Mouse (Mus musculus) large intestine, adult 2 months (tissue): ENCODE measurements around the gene Tmie. TPM values are rescaled to one million over a fixed set of nuclear protein-coding genes. Genes with fewer than 3 reads are reported as not detected.

ENCODE experiments used
- DNase-seq: peaks from one replicate; pipeline ENCODE4 v3.0.0-alpha.2; 2012; ENCODE audit warnings: low read depth, low spot score
- WGBS: fragments of 180-500 bp; shearing (Covaris S2); methylation state at CpG from one replicate; pipeline ENCODE4 v1.1.7; 2018; 5-methylcytosine and 5-hydroxymethylcytosine counted together
- polyA plus RNA-seq: library from polyadenylated mRNA; depleted of rRNA; stranded (reverse); fragments of >200 nt; gene quantifications from 2 replicates; pipeline ENCODE4 v1.2.3, GENCODE M21; 2012; rRNA removed

Gene Tmie
- 0.26 and 0.37 TPM in 2 replicates for polyA plus RNA-seq

GRCm38 (mm10) chr9:110879998-110880561 lies at the start of gene Tmie:
TSS of gene Tmie (minus strand) at chr9:110880113.
- DNase-seq = no peak

GRCm38 (mm10) chr9:110922759-110923158 lies 42.8 kb upstream of the Tmie start:
- WGBS = 15% methylated on average over 7 of the region's 7 CpGs
- DNase-seq = peak; percentile 24

More at GRCm38 (mm10) chr9:110879998-110880561, at the start of gene Tmie:
- WGBS = under 1% methylated on average over 57 of the region's 57 CpGs

GRCm38 (mm10) chr9:110920665-110921419 lies 40.9 kb upstream of the Tmie start:
- WGBS = 60% methylated on average over 15 of the region's 15 CpGs
- no peak for DNase-seq

GRCm38 (mm10) chr9:110916786-110917185 lies 36.9 kb upstream of the Tmie start, which contains the start of gene Fam240a:
TSS of gene Fam240a (minus strand) at chr9:110916861.
- no peak for DNase-seq
- WGBS = 86% methylated on average over 7 of the region's 7 CpGs

GRCm38 (mm10) chr9:110915466-110915865 lies 35.6 kb upstream of the Tmie start:
- WGBS = 49% methylated on average over 8 of the region's 8 CpGs
- no peak for DNase-seq

GRCm38 (mm10) chr9:110914631-110915236 lies 34.8 kb upstream of the Tmie start:
- no peak for DNase-seq
- WGBS = 60% methylated on average over 21 of the region's 21 CpGs

- no peak for DNase-seq
- WGBS = 52% methylated on average over 6 of the region's 6 CpGs
Measured at GRCm38 (mm10) chr9:110909371-110909967, 29.6 kb upstream of the Tmie start.

GRCm38 (mm10) chr9:110908631-110909016 lies 28.7 kb upstream of the Tmie start:
- WGBS = 93% methylated on average over 3 of the region's 3 CpGs
- no peak for DNase-seq

GRCm38 (mm10) chr9:110907838-110908630 lies 28.1 kb upstream of the Tmie start:
- no peak for DNase-seq

GRCm38 (mm10) chr9:110907201-110907837 lies 27.4 kb upstream of the Tmie start:
- WGBS = 87% methylated on average over 11 of the region's 11 CpGs
- no peak for DNase-seq

More at GRCm38 (mm10) chr9:110907838-110908630, 28.1 kb upstream of the Tmie start:
- WGBS = 75% methylated on average over 4 of the region's 4 CpGs

GRCm38 (mm10) chr9:110902271-110902670 lies 22.4 kb upstream of the Tmie start:
- 78% methylated on average over 4 of the region's 4 CpGs for WGBS
- no peak for DNase-seq

- 94% methylated on average over 6 of the region's 6 CpGs for WGBS
- DNase-seq = no peak
Measured at GRCm38 (mm10) chr9:110901204-110901603, 21.3 kb upstream of the Tmie start.

- no peak for DNase-seq
- WGBS = 57% methylated on average over 10 of the region's 10 CpGs
Measured at GRCm38 (mm10) chr9:110899451-110900008, 19.6 kb upstream of the Tmie start.

GRCm38 (mm10) chr9:110896595-110896994 lies 16.7 kb upstream of the Tmie start:
- DNase-seq = no peak
- WGBS = 38% methylated on average over 6 of the region's 6 CpGs

GRCm38 (mm10) chr9:110895994-110896393 lies 16.1 kb upstream of the Tmie start:
- DNase-seq = no peak
- 56% methylated on average over 7 of the region's 7 CpGs for WGBS

GRCm38 (mm10) chr9:110895507-110895906 lies 15.6 kb upstream of the Tmie start:
- WGBS = 61% methylated on average over 5 of the region's 5 CpGs
- DNase-seq = no peak

GRCm38 (mm10) chr9:110893429-110893828 lies 13.5 kb upstream of the Tmie start:
- no peak for DNase-seq
- WGBS = 86% methylated on average over 10 of the region's 10 CpGs

GRCm38 (mm10) chr9:110892552-110892951 lies 12.6 kb upstream of the Tmie start:
- DNase-seq = no peak
- 89% methylated on average over 3 of the region's 3 CpGs for WGBS
